Mouse (Mus musculus) limb, embryonic 10.5 days (tissue): ENCODE measurements around the gene Cryl1. TPM values are rescaled to one million over a fixed set of nuclear protein-coding genes. Genes with fewer than 3 reads are reported as not detected.

ENCODE experiments used
- DNase-seq: peaks from one replicate; pipeline ENCODE4 v3.0.0-alpha.2; 2017; ENCODE audit warnings: low spot score
- H3K27ac ChIP-seq: fragments of 300-500 bp; sonication (generic); 2 replicates; pipeline ENCODE4 v1.5.1; 2016; ENCODE audit warnings: mild to moderate bottlenecking
- H3K27me3 ChIP-seq: fragments of 300-500 bp; sonication (generic); 2 replicates; pipeline ENCODE4 v1.6.1; 2016; ENCODE audit warnings: low read depth, mild to moderate bottlenecking; ENCODE audit not compliant: poor library complexity, severe bottlenecking
- H3K36me3 ChIP-seq: fragments of 300-500 bp; sonication (generic); 2 replicates; pipeline ENCODE4 v1.6.1; 2016; ENCODE audit warnings: mild to moderate bottlenecking, moderate library complexity
- H3K4me1 ChIP-seq: fragments of 300-500 bp; sonication (generic); 2 replicates; pipeline ENCODE4 v1.6.1; 2016
- H3K4me3 ChIP-seq: fragments of 300-500 bp; sonication (generic); 2 replicates; pipeline ENCODE4 v1.5.1; 2016; ENCODE audit warnings: mild to moderate bottlenecking, moderate library complexity
- H3K9me3 ChIP-seq: fragments of 300-500 bp; sonication (generic); replicated peaks from 2 replicates; pipeline ENCODE4 v1.6.1; 2016; ENCODE audit warnings: mild to moderate bottlenecking
- WGBS: fragments of 180-500 bp; shearing (Covaris S2); methylation state at CpG from one replicate; pipeline ENCODE4 v1.1.7; 2016; 5-methylcytosine and 5-hydroxymethylcytosine counted together
- polyA plus RNA-seq: library from polyadenylated mRNA; unstranded; fragments of >200 nt; fragmentation: Nextera tagmentation; extraction: Ambion mirVana; gene quantifications from 2 replicates; pipeline ENCODE4 v1.2.1, GENCODE M21; 2016

The Cryl1 gene
- polyA plus RNA-seq, 1 experiment from 2014 or later, result 12.7 TPM

- no peaks in the 10 kb centered on the region for H3K27me3 ChIP-seq
- H3K36me3 ChIP-seq, result no peaks in the 10 kb centered on the region
- no peak overlapping the region for H3K27ac ChIP-seq
- DNase-seq, result no peak
- no peaks in the 10 kb centered on the region for H3K9me3 ChIP-seq
- H3K4me1 ChIP-seq, result no peaks in the 10 kb centered on the region
- no peak overlapping the region for H3K4me3 ChIP-seq
- WGBS, result 92% methylated on average over 8 of the region's 8 CpGs
These were observed 65.8 kb downstream of the Cryl1 start for GRCm38 (mm10) chr14:57332503-57332902.

DNA sequence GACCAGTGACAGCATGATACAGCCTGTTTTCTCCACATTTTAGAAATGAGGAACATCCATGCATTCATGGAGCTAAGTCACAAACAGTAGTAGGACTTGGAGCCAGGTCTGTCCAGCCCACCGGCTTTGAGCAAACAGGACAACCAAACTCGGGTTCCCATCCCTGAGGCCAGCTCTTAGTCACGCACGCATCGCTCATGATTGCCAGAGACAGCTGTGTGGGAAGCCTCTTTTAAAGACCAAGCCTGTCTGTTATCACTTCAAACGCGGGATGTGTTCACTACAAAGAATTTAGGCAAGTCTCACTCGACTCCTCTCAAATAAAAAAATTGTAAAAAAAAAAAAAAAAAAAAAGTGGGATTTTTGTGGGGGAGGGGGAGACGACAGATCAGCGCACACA lies 67.2 kb downstream of the Cryl1 start:
- no peak for DNase-seq
- no peak overlapping the region for H3K27ac ChIP-seq
- no peaks in the 10 kb centered on the region for H3K27me3 ChIP-seq
- 88% methylated on average over 10 of the region's 10 CpGs for WGBS
- H3K36me3 ChIP-seq, result no peaks in the 10 kb centered on the region
- H3K4me3 ChIP-seq, result no peak overlapping the region
- no peaks in the 10 kb centered on the region for H3K4me1 ChIP-seq
- no peaks in the 10 kb centered on the region for H3K9me3 ChIP-seq

- Histone ChIP-seq H3K4me1 (no peaks in the 10 kb centered on the region), H3K4me3 (no peak overlapping the region), H3K27ac (no peak overlapping the region), H3K36me3 (no peaks in the 10 kb centered on the region), H3K9me3 (no peaks in the 10 kb centered on the region), H3K27me3 (no peaks in the 10 kb centered on the region)
- no peak for DNase-seq
- 92% methylated on average over 15 of the region's 15 CpGs for WGBS
These were observed 68.7 kb downstream of the Cryl1 start for GRCm38 (mm10) chr14:57329600-57329999.

DNA sequence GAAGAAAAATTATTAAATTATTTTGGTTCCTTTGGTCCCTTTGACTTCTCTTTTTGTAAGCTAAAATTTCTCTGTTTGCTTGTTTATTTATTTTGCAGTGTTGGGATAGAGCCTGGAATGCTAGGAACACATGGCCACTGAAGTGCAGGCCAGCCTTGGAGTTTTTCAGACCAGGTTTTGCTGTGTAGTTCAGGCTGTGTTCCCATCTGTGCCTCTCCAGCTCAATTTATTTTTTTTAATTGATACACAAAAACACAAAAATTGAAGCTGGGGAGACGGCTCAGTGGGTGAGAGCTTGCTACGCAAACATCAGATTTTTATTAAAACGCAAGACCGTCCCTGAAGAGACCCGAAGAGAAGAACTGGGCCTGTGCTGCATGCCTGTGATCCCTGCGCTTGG lies 71.6 kb downstream of the Cryl1 start:
- 94% methylated on average over 6 of the region's 6 CpGs for WGBS
- H3K9me3 ChIP-seq, result no peaks in the 10 kb centered on the region
- no peaks in the 10 kb centered on the region for H3K36me3 ChIP-seq
- H3K27ac ChIP-seq, result no peak overlapping the region
- H3K4me3 ChIP-seq, result no peak overlapping the region
- no peaks in the 10 kb centered on the region for H3K4me1 ChIP-seq
- DNase-seq, result no peak
- H3K27me3 ChIP-seq, result no peaks in the 10 kb centered on the region

- H3K4me1 ChIP-seq, result peaks cover 22% of the 10 kb centered on the region
- no peak for DNase-seq
- 85% methylated on average over 1 of the region's 1 CpGs for WGBS
- no peaks in the 10 kb centered on the region for H3K27me3 ChIP-seq
- no peaks in the 10 kb centered on the region for H3K36me3 ChIP-seq
- no peak overlapping the region for H3K27ac ChIP-seq
- H3K9me3 ChIP-seq, result no peaks in the 10 kb centered on the region
- no peak overlapping the region for H3K4me3 ChIP-seq
These were observed 79.5 kb downstream of the Cryl1 start for GRCm38 (mm10) chr14:57318812-57319211.

- Histone ChIP-seq H3K9me3 (no peaks in the 10 kb centered on the region), H3K27me3 (no peaks in the 10 kb centered on the region), H3K27ac (0 out of 2 replicates have a peak overlapping the region, but pooled peaks have one; percentile 50), H3K4me1 (peaks cover 22% of the 10 kb centered on the region), H3K36me3 (no peaks in the 10 kb centered on the region), H3K4me3 (no peak overlapping the region)
- no peak for DNase-seq
- WGBS, result 65% methylated on average over 16 of the region's 16 CpGs
These were observed 81.4 kb downstream of the Cryl1 start for GRCm38 (mm10) chr14:57316662-57317600.

DNA sequence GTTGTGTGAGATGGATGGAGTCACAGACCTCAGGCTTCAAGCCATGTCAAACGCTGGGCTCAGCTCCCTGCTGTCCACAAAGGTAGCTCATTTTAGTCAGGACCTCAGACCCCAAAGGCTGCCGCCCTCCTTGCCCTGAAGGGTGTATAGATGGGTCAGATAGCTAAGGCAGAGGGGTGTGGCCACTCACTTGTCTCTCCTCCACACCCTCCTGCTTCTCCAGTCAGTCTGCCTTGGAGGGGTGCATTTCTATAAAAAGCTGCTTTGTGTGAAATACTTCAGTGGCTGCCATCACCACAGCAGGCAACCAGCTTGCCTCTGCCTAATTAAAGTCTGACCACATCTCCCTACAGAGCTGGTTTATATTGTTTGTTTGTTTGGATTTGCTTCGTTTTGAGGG lies 82.4 kb downstream of the Cryl1 start:
- WGBS, result 71% methylated on average over 3 of the region's 3 CpGs
- no peak for DNase-seq
- Histone ChIP-seq H3K4me1 (peaks cover 22% of the 10 kb centered on the region), H3K9me3 (no peaks in the 10 kb centered on the region), H3K27me3 (no peaks in the 10 kb centered on the region), H3K27ac (peak overlapping the region; percentile 30; the same call in 1 of the 2 replicates), H3K36me3 (no peaks in the 10 kb centered on the region), H3K4me3 (no peak overlapping the region)

GRCm38 (mm10) chr14:57315551-57315950 lies 82.8 kb downstream of the Cryl1 start:
- no peaks in the 10 kb centered on the region for H3K36me3 ChIP-seq
- H3K27ac ChIP-seq, result no peak overlapping the region
- peaks cover 22% of the 10 kb centered on the region for H3K4me1 ChIP-seq
- H3K9me3 ChIP-seq, result no peaks in the 10 kb centered on the region
- H3K27me3 ChIP-seq, result no peaks in the 10 kb centered on the region
- 83% methylated on average over 7 of the region's 7 CpGs for WGBS
- DNase-seq, result no peak
- H3K4me3 ChIP-seq, result no peak overlapping the region

DNA sequence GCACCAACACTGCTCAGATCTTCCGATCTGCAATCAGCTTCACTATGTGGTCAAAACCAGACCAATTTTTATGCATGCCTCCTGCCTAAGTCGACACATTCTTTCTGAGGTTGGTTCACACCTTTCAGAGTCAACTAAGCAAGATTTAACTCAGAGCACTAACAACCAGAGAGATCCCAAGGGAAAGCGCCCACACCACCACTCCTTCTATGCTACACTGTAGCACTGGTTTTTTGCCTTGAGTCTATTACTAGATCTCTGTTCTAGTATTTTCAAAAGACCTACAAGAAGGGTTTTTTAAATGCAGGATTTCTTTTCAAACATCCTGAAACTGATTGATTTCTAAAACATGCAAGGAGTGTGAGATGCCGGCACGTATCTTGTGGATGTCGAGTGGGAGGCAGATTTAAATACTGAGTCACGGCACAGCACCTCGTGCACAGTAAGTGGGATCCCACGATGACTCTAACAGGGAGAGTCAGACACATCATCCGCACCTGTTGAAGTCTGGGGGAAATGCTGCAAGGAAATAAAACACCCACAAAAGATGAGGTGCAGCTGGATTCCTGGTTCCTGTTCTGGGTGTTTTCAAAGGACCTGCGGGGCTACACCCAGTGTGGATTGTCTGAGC lies 96.6 kb downstream of the Cryl1 start:
- Histone ChIP-seq H3K27ac (no peak overlapping the region), H3K4me1 (peaks cover 22% of the 10 kb centered on the region; the same call in 1 of the 2 replicates), H3K9me3 (no peaks in the 10 kb centered on the region), H3K36me3 (no peaks in the 10 kb centered on the region), H3K4me3 (no peak overlapping the region), H3K27me3 (no peaks in the 10 kb centered on the region)
- WGBS, result 84% methylated on average over 11 of the region's 11 CpGs
- no peak for DNase-seq

GRCm38 (mm10) chr14:57300530-57300929 lies 97.8 kb downstream of the Cryl1 start:
- Histone ChIP-seq H3K9me3 (no peaks in the 10 kb centered on the region), H3K4me3 (no peak overlapping the region), H3K27me3 (no peaks in the 10 kb centered on the region), H3K36me3 (no peaks in the 10 kb centered on the region), H3K27ac (no peak overlapping the region), H3K4me1 (peaks cover 16% of the 10 kb centered on the region; the same call in 1 of the 2 replicates)
- DNase-seq, result no peak
- 55% methylated on average over 2 of the region's 2 CpGs for WGBS

DNA sequence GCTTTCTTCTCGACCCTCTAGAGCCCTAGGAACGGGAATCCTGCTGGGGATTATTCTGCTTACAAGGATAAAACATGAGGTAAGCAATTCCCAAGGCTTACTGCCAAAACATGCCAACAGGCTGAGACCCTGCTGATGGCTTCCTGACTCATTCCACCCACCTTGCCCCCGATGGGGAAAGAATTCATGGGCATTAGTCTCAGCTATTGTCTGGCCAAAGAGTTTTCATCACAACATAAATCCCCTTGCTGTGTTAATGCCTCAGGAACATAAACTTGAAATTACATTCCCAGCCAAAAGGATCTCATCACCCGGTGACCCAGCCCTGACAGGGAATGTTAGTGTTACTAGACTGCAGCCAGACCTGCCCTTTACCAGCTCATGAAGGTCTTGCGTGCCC lies 100.7 kb downstream of the Cryl1 start:
- 60% methylated on average over 5 of the region's 5 CpGs for WGBS

GRCm38 (mm10) chr14:57291399-57291942 lies 106.9 kb downstream of the Cryl1 start:
- Histone ChIP-seq H3K27me3 (no peaks in the 10 kb centered on the region), H3K4me1 (peaks cover 6% of the 10 kb centered on the region), H3K9me3 (no peaks in the 10 kb centered on the region), H3K36me3 (no peaks in the 10 kb centered on the region), H3K4me3 (no peak overlapping the region), H3K27ac (no peak overlapping the region)
- no peak for DNase-seq
- 89% methylated on average over 7 of the region's 7 CpGs for WGBS

More for the DNA sequence above, 100.7 kb downstream of the Cryl1 start:
- Histone ChIP-seq H3K9me3 (no peaks in the 10 kb centered on the region), H3K4me1 (peaks cover 16% of the 10 kb centered on the region; the same call in 1 of the 2 replicates), H3K4me3 (no peak overlapping the region), H3K27ac (no peak overlapping the region), H3K36me3 (no peaks in the 10 kb centered on the region), H3K27me3 (no peaks in the 10 kb centered on the region)
- DNase-seq, result no peak

DNA sequence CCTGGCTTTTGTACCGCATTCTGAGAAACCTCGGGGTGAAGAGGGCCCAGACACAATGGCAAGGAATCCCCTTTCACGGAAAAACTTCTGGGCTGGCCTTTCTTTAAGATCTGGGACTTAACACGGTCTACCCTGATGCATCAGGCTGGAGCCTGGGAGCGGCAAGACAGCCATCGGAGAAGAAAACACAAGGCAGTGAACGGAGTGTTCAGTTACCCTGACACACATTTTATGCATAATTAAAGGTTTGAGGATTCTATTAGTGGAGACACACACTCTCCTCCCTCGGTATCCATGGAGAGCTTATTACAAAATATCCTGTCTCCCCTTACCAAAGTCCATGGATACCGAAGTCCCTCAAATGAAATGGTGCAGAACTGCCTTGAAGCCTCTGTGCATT lies 109.2 kb downstream of the Cryl1 start:
- Histone ChIP-seq H3K27ac (no peak overlapping the region), H3K4me3 (no peak overlapping the region), H3K4me1 (peaks cover 6% of the 10 kb centered on the region), H3K36me3 (no peaks in the 10 kb centered on the region), H3K27me3 (no peaks in the 10 kb centered on the region), H3K9me3 (no peaks in the 10 kb centered on the region)
- no peak for DNase-seq
- 84% methylated on average over 9 of the region's 9 CpGs for WGBS
